Mouse (Mus musculus) brain, adult 2 months (tissue): Measurements from ENCODE around the gene Pold2.

Experiments used
- DNase-seq: peaks from one replicate; pipeline ENCODE4 v3.0.0; 2011; ENCODE audit warnings: low read depth, low spot score

The Pold2 gene

GRCm38 (mm10) chr11:5877921-5878526 lies at the start of gene Pold2:
TSS of gene Pold2 (minus strand) at chr11:5878292.
- peak; percentile 99 for DNase-seq

- DNase-seq: no peak
Measured at GRCm38 (mm10) chr11:5926696-5927220, 48.7 kb upstream of the Pold2 start.

GRCm38 (mm10) chr11:5924699-5925098 lies 46.6 kb upstream of the Pold2 start:
- DNase-seq: no peak

GRCm38 (mm10) chr11:5920323-5920960 lies 42.4 kb upstream of the Pold2 start:
- DNase-seq: no peak

- no peak for DNase-seq
Measured at GRCm38 (mm10) chr11:5919606-5920005, 41.5 kb upstream of the Pold2 start.

GRCm38 (mm10) chr11:5918111-5918510 lies 40.0 kb upstream of the Pold2 start:
- no peak for DNase-seq

- DNase-seq: peak; percentile 60
Measured at GRCm38 (mm10) chr11:5916178-5916548, 38.1 kb upstream of the Pold2 start.

- DNase-seq: peak; percentile 79
Measured at GRCm38 (mm10) chr11:5915429-5916177, 37.5 kb upstream of the Pold2 start.

- no peak for DNase-seq
Measured at GRCm38 (mm10) chr11:5914940-5915339, 36.8 kb upstream of the Pold2 start.

- DNase-seq: no peak
Measured at GRCm38 (mm10) chr11:5913936-5914335, 35.8 kb upstream of the Pold2 start.

- peak; percentile 42 for DNase-seq
Measured at GRCm38 (mm10) chr11:5913256-5913655, 35.2 kb upstream of the Pold2 start.

- peak; percentile 89 for DNase-seq
Measured at GRCm38 (mm10) chr11:5912635-5913034, 34.5 kb upstream of the Pold2 start.

GRCm38 (mm10) chr11:5908642-5909041 lies 30.6 kb upstream of the Pold2 start:
- no peak for DNase-seq

- peak; percentile 33 for DNase-seq
Measured at GRCm38 (mm10) chr11:5907096-5907495, 29.0 kb upstream of the Pold2 start.

GRCm38 (mm10) chr11:5905778-5906518 lies 27.9 kb upstream of the Pold2 start:
- peak; percentile 66 for DNase-seq

- no peak for DNase-seq
Measured at GRCm38 (mm10) chr11:5904871-5905270, 26.8 kb upstream of the Pold2 start.

- DNase-seq: no peak
Measured at GRCm38 (mm10) chr11:5904357-5904756, 26.3 kb upstream of the Pold2 start.

- peak; percentile 75 for DNase-seq
Measured at GRCm38 (mm10) chr11:5903844-5904243, 25.8 kb upstream of the Pold2 start.

- peak; percentile 50 for DNase-seq
Measured at GRCm38 (mm10) chr11:5902390-5902789, 24.3 kb upstream of the Pold2 start.

- peak; percentile 88 for DNase-seq
Measured at GRCm38 (mm10) chr11:5901950-5902349, 23.9 kb upstream of the Pold2 start.

GRCm38 (mm10) chr11:5901320-5901719 lies 23.2 kb upstream of the Pold2 start:
- DNase-seq: no peak

GRCm38 (mm10) chr11:5899286-5899685 lies 21.2 kb upstream of the Pold2 start:
- DNase-seq: no peak
